Mouse (Mus musculus): ENCODE data around the gene Ncapg. TPM values are rescaled to one million over a fixed set of nuclear protein-coding genes. Genes with fewer than 3 reads are reported as not detected.

The Ncapg gene
- polyA plus RNA-seq (2012; ENCODE audit: low replicate concordance), result 0.52 and 1.9 TPM in 2 replicates

GRCm38 (mm10) chr5:45669598-45670279 is at the start of gene Ncapg:
Ncapg (plus strand) TSS chr5:45669919.

GRCm38 (mm10) chr5:45638806-45639714 is 30.7 kb upstream of the Ncapg start, which contains the start of gene Fam184b:
Fam184b (minus strand) TSS chr5:45639614.

Other genes with a start within 250 kb of the Ncapg start
- 29.1 and 63.1 TPM in 2 replicates for gene Qdpr, start 219.7 kb upstream of the Ncapg start, polyA plus RNA-seq (2012; ENCODE audit: low replicate concordance)
- gene Clrn2, start 216.2 kb upstream of the Ncapg start, polyA plus RNA-seq (2012; ENCODE audit: low replicate concordance), result not detected in 2 replicates
- 3.9 and 12.4 TPM in 2 replicates for gene Lap3, start 176.5 kb upstream of the Ncapg start, polyA plus RNA-seq (2012; ENCODE audit: low replicate concordance)
- 56.1 and 59.6 TPM in 2 replicates for gene Med28, start 149.7 kb upstream of the Ncapg start, polyA plus RNA-seq (2012; ENCODE audit: low replicate concordance)
- 0.16 and 0.18 TPM in 2 replicates for gene Fam184b, start 30.3 kb upstream of the Ncapg start, polyA plus RNA-seq (2012; ENCODE audit: low replicate concordance)
- gene Lcorl, start 187.7 kb downstream of the Ncapg start, polyA plus RNA-seq (2012; ENCODE audit: low replicate concordance), result 8.2 and 15.9 TPM in 2 replicates

Measured in hematopoietic multipotent progenitor cell, adult 10-12 weeks (in vitro differentiated cells).